Mouse (Mus musculus) 3T3-L1 (cell line): ENCODE data around the gene Gm6337.
A peak's percentile ranks its signal among the peaks of the same experiment; 100 is the strongest.
"Not testable (repeated sequence)": the region's sequence is repeated elsewhere in the genome, so short reads cannot be mapped to it uniquely, and the experiment has no call there.

Source experiments
- DNase-seq: peaks from one replicate; pipeline ENCODE4 v3.0.0-alpha.2; 2015; ENCODE audit warnings: low read depth, low spot score

Gm6337 gene

DNA sequence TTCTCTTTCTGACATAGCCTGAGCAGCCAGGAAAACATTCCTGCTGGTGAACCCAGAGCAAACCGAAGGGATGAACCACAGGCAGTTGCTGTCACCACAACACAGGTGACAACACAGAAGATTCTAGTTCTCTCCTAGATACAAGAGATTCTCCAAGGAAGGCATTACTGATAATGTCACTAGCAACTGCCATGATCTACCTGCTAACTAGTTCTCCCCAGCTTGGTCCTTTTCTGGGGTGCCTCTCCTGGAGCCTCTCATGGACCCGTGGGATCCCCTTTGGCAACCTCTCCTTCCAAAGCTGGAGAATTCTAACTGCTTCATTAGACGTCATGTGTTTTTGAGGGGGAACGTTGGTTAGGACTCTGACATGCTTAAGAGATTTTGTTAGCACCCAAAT lies at the start of gene Gm6337:
Gm6337 (minus strand) TSS at position 101 of the 400 bp plus-strand sequence.
- not testable (repeated sequence) for DNase-seq

DNA sequence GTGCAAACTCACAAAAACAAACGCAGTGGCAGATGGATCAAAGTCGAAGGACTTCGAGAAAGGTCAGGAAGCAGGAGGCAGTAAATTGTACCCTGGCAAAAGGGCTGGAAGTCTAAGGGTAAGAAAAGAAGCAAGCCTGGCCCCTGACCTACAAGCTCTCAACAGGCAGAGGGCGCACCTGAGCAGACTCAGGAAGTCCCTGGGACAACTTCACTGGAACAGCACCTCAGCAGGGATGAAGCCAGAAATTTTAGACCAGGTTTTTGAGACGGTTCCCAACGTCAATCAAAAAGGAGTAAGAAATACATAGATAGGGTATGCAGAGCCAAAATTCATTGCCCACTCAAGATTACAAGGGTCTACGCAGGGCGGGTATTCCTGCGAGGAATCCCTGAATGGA lies 49.4 kb upstream of the Gm6337 start:
- peak; percentile 37 for DNase-seq

DNA sequence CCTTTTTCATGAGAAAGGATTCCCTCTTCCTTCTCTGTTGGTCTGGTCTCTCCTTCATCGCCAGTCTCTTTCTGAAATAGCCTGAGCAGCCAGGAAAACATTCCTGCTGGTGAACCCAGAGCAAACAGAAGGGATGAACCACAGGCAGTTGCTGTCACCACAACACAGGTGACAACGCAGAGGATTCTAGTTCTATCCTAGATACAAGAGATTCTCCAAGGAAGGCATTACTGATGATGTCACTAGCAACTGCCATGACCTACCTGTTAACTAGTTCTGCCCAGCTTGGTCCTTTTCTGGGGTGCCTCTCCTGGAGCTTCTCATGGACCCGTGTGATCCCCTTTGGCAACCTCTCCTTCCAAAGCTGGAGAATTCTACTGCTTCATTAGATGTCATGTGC lies 35.8 kb upstream of the Gm6337 start, which contains the start of gene Gm8206:
Gm8206 (minus strand) TSS at position 101 of the 400 bp plus-strand sequence.
- not testable (repeated sequence) for DNase-seq
